Mouse (Mus musculus) megakaryocyte-erythroid progenitor cell, adult 5 weeks (primary cell): ENCODE measurements around the gene Clca1. TPM values are rescaled to one million over a fixed set of nuclear protein-coding genes. Genes with fewer than 3 reads are reported as not detected.

Source experiments
- polyA plus RNA-seq: library from polyadenylated mRNA; stranded (reverse); fragments of >175 nt; gene quantifications from 2 replicates; pipeline ENCODE4 v1.2.3, GENCODE M21; 2012

The Clca1 gene
- not detected in 2 replicates for polyA plus RNA-seq

GRCm38 (mm10) chr3:145032676-145033075 is at the start of gene Clca1:
TSS of gene Clca1 (minus strand) at chr3:145032776.

GRCm38 (mm10) chr3:144974945-144975344 is 57.6 kb downstream of the Clca1 start, which contains the start of gene Clca4a:
TSS of gene Clca4a (minus strand) at chr3:144975045.

Other genes starting within 250 kb of the Clca1 start
- gene Clca3a2, start 213.3 kb downstream of the Clca1 start, polyA plus RNA-seq, result not detected in 2 replicates
- not detected in 2 replicates for gene Clca3b, start 183.4 kb downstream of the Clca1 start, polyA plus RNA-seq
- not detected in 2 replicates for gene Clca4b, start 100.2 kb downstream of the Clca1 start, polyA plus RNA-seq
- gene Clca4a, start 57.7 kb downstream of the Clca1 start, polyA plus RNA-seq, result not detected in 2 replicates
- not detected in 2 replicates for gene Clca2, start 66.7 kb upstream of the Clca1 start, polyA plus RNA-seq
- 1.5 and 1.7 TPM in 2 replicates for gene Odf2l, start 85.8 kb upstream of the Clca1 start, polyA plus RNA-seq